Mouse (Mus musculus) liver, embryonic 16.5 days (tissue): ENCODE measurements around the gene Pknox2. TPM values are rescaled to one million over a fixed set of nuclear protein-coding genes. Genes with fewer than 3 reads are reported as not detected.
A peak's percentile ranks its signal among the peaks of the same experiment; 100 is the strongest.

Experiments used
- ATAC-seq: fragments of 200-750 bp; cut with Nextera tagmentation; 2 replicates; pipeline ENCODE4 v1.8.0; 2017; ENCODE audit warnings: low read depth, mild to moderate bottlenecking, moderate number of reproducible peaks, moderate library complexity
- H3K27ac ChIP-seq: fragments of 300-500 bp; sonication (generic); 2 replicates; pipeline ENCODE4 v1.5.1; 2014; ENCODE audit warnings: mild to moderate bottlenecking, low read length
- H3K27me3 ChIP-seq: fragments of 300-500 bp; sonication (generic); 2 replicates; pipeline ENCODE4 v1.6.1; 2014; ENCODE audit warnings: low read depth, low read length, mixed read lengths; ENCODE audit not compliant: control insufficient read depth, insufficient read depth
- H3K36me3 ChIP-seq: fragments of 300-500 bp; sonication (generic); 2 replicates; pipeline ENCODE4 v1.6.1; 2014; ENCODE audit warnings: mild to moderate bottlenecking; ENCODE audit not compliant: control insufficient read depth, insufficient read depth
- H3K4me1 ChIP-seq: fragments of 300-500 bp; sonication (generic); 2 replicates; pipeline ENCODE4 v1.6.1; 2014; ENCODE audit warnings: low read depth, low read length, mixed read lengths; ENCODE audit not compliant: control insufficient read depth
- H3K4me2 ChIP-seq: fragments of 300-500 bp; sonication (generic); 2 replicates; pipeline ENCODE4 v1.6.1; 2014; ENCODE audit warnings: low read depth, low read length, mixed read lengths
- H3K4me3 ChIP-seq: fragments of 300-500 bp; sonication (generic); 2 replicates; pipeline ENCODE4 v1.5.1; 2014; ENCODE audit warnings: low read depth, mild to moderate bottlenecking, low read length
- H3K9ac ChIP-seq: fragments of 300-500 bp; sonication (generic); 2 replicates; pipeline ENCODE4 v1.6.1; 2014; ENCODE audit warnings: low read depth, low read length
- H3K9me3 ChIP-seq: fragments of 300-500 bp; sonication (generic); replicated peaks from 2 replicates; pipeline ENCODE4 v1.6.1; 2016; ENCODE audit warnings: low read length; ENCODE audit not compliant: control insufficient read depth
- WGBS: fragments of 180-500 bp; shearing (Covaris S2); extraction: QIAGEN DNeasy Blood & Tissue Kit; methylation state at CpG from one replicate; pipeline ENCODE4 v1.1.7; 2014; ENCODE audit not compliant: insufficient replicate concordance; 5-methylcytosine and 5-hydroxymethylcytosine counted together
- polyA plus RNA-seq: library from polyadenylated mRNA; unstranded; fragments of >200 nt; fragmentation: Nextera tagmentation; extraction: Ambion mirVana; gene quantifications from 2 replicates; pipeline ENCODE4 v1.2.1, GENCODE M21; 2015

Pknox2 gene
- polyA plus RNA-seq, 1 experiment from 2014 or later: 0.50 TPM

DNA sequence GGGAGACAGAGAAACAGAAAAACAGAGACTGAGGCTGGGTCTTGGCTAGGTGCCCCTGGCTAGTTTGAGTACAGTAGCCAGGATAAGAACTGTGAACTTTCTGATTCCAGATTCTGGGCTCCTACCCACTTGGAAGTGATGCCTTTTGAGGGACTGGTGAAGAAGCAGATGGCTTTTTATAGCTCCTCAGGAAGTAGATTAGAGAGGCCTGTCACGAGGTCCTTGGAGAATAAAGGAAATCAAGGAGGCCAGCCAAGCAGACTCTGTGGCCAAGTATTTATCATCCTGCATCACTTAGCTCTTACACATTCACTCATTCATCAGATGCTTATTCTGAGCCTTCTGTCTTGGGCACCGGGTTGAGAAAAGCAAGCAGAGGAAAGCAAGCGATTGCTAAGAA, 28.8 kb upstream of the Pknox2 start:
- no peak for ATAC-seq
- Histone ChIP-seq H3K9ac (no peak overlapping the region), H3K36me3 (no peaks in the 10 kb centered on the region), H3K4me2 (no peak overlapping the region), H3K27me3 (no peaks in the 10 kb centered on the region), H3K4me3 (no peak overlapping the region), H3K9me3 (no peaks in the 10 kb centered on the region), H3K4me1 (no peaks in the 10 kb centered on the region), H3K27ac (no peak overlapping the region)
- 39% methylated on average over 3 of the region's 3 CpGs for WGBS

DNA sequence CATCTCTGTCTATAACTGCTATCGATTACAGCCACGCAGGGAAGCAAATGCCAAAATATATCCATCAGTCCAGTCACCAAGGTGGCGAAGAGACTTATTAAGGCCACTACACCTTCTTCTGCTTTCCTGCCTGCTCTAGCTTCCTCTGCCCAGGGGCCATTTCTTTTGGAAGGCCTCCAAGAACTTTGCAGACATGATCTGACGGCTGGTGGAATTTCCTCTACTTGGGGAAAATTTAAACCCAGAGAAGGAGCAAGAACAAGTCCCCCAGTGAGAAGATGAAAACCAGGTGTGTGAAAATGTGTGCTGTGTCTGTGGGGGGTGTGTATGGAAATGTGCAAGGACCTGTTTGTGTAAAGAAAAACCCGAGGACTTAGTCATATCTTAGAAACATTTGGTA, 26.2 kb upstream of the Pknox2 start:
- Histone ChIP-seq H3K4me1 (no peaks in the 10 kb centered on the region), H3K4me2 (no peak overlapping the region), H3K9me3 (no peaks in the 10 kb centered on the region), H3K4me3 (no peak overlapping the region), H3K27ac (no peak overlapping the region), H3K36me3 (no peaks in the 10 kb centered on the region), H3K9ac (no peak overlapping the region), H3K27me3 (no peaks in the 10 kb centered on the region)
- no peak for ATAC-seq
- WGBS: 53% methylated on average over 5 of the region's 5 CpGs

GRCm38 (mm10) chr9:37166899-37167298, 19.7 kb upstream of the Pknox2 start:
- WGBS: 44% methylated on average over 2 of the region's 2 CpGs
- ATAC-seq: no peak

DNA sequence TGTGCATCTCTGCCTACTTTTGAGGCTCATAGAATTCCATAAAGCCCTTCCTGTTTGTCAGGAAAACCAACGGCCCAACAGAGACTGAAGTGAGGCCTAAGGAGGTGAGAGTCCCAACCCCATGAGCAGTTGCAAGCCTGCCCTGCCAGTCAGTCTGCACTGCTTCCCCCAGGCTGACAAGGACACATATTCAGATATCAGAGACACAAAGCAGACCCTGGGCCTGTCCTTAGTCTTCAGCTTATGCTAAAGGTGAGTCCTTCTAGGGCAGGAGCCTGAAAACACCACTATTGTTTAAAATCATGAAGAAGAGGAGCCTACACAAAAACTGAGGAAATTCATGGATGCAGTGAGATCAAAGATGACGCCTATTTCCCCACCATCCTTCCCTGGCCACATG, 13.5 kb upstream of the Pknox2 start:
- WGBS: 41% methylated on average over 2 of the region's 2 CpGs
- H3K4me2 ChIP-seq: no peak overlapping the region
- H3K27ac ChIP-seq: no peak overlapping the region
- no peaks in the 10 kb centered on the region for H3K27me3 ChIP-seq
- H3K9me3 ChIP-seq: no peaks in the 10 kb centered on the region
- no peaks in the 10 kb centered on the region for H3K4me1 ChIP-seq
- no peaks in the 10 kb centered on the region for H3K36me3 ChIP-seq
- no peak overlapping the region for H3K9ac ChIP-seq
- ATAC-seq: no peak
- H3K4me3 ChIP-seq: no peak overlapping the region

More at GRCm38 (mm10) chr9:37166899-37167298, 19.7 kb upstream of the Pknox2 start:
- H3K36me3 ChIP-seq: no peaks in the 10 kb centered on the region
- no peak overlapping the region for H3K4me2 ChIP-seq
- no peak overlapping the region for H3K9ac ChIP-seq
- H3K9me3 ChIP-seq: no peaks in the 10 kb centered on the region
- no peak overlapping the region for H3K27ac ChIP-seq
- no peaks in the 10 kb centered on the region for H3K27me3 ChIP-seq
- no peak overlapping the region for H3K4me3 ChIP-seq
- H3K4me1 ChIP-seq: no peaks in the 10 kb centered on the region

- no peak for ATAC-seq
- no peaks in the 10 kb centered on the region for H3K9me3 ChIP-seq
Observed at GRCm38 (mm10) chr9:37147886-37148285, 679 bp upstream of the Pknox2 start.

GRCm38 (mm10) chr9:37146603-37147358, 426 bp downstream of the Pknox2 start:
- Histone ChIP-seq H3K4me1 (no peaks in the 10 kb centered on the region), H3K9me3 (no peaks in the 10 kb centered on the region), H3K9ac (peak overlapping the region; percentile 28; the same call in 1 of the 2 replicates), H3K4me3 (peak overlapping the region; percentile 57), H3K4me2 (peak overlapping the region; percentile 73), H3K36me3 (no peaks in the 10 kb centered on the region), H3K27me3 (peaks cover 60% of the 10 kb centered on the region), H3K27ac (no peak overlapping the region)
- under 1% methylated on average over 70 of the region's 75 CpGs for WGBS
- peak; percentile 66 for ATAC-seq

More at GRCm38 (mm10) chr9:37147886-37148285, 679 bp upstream of the Pknox2 start:
- Histone ChIP-seq H3K27ac (no peak overlapping the region), H3K4me3 (no peak overlapping the region), H3K4me2 (no peak overlapping the region), H3K36me3 (no peaks in the 10 kb centered on the region), H3K9ac (no peak overlapping the region), H3K4me1 (no peaks in the 10 kb centered on the region), H3K27me3 (peaks cover 60% of the 10 kb centered on the region)
- 41% methylated on average over 4 of the region's 4 CpGs for WGBS

DNA sequence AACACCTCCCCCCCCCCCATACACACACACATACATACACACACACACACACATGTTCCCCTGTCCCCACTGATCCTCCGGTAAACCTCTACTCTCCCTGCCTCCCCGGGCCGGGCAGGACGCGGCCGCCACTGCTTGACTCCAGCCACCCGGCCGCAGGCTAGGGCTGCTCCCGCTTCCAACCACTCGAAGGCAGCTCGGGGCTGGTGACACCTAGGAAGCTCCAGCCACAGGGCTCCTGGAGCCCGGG, 929 bp downstream of the Pknox2 start:
- ATAC-seq: peak; percentile 45
- no peaks in the 10 kb centered on the region for H3K9me3 ChIP-seq
- H3K4me1 ChIP-seq: no peaks in the 10 kb centered on the region
- peak overlapping the region; percentile 28; the same call in 1 of the 2 replicates for H3K9ac ChIP-seq
- H3K36me3 ChIP-seq: no peaks in the 10 kb centered on the region
- peaks cover 60% of the 10 kb centered on the region for H3K27me3 ChIP-seq
- under 1% methylated on average over 12 of the region's 12 CpGs for WGBS
- peak overlapping the region; percentile 73 for H3K4me2 ChIP-seq
- H3K27ac ChIP-seq: no peak overlapping the region
- H3K4me3 ChIP-seq: peak overlapping the region; percentile 57

DNA sequence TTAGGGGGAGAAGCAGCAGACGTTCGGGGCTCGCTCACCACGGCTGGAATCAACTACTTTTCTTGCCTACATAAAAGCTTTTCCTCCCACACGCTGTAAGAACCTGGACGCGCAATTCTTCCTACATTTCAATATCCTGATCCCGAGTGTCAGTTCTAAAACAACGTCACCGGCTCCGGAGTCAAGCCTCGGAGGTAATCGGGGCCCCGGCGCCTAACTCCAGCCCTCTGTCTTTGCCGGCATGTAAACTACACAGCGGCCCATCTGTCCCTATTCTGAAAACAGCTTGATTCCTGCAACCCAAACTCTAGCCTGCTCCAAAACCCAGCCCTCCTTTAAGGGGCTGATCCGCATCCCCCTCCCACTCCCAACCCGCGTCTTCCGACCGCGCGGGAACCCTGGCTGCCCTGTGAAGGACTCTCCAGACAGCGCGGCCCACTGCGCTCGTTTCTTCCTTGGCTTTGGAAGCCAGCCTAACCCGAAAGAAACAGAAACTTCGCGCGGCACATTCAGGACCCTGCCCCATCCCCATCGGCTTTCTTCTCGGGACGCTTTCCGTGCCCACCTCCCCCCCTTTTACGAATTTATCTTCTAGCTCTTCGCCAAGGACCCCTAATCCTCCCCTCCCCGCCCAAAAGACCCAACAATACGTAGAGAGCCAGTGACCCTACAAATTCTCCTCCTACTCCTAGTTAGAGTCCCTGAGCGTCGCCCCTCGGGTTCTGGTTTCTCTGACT, 1.4 kb downstream of the Pknox2 start:
- Histone ChIP-seq H3K4me2 (peak overlapping the region; percentile 73), H3K27ac (no peak overlapping the region), H3K9ac (peak overlapping the region; percentile 28; the same call in 1 of the 2 replicates), H3K9me3 (no peaks in the 10 kb centered on the region), H3K36me3 (no peaks in the 10 kb centered on the region), H3K4me1 (no peaks in the 10 kb centered on the region), H3K4me3 (peak overlapping the region; percentile 57), H3K27me3 (peaks cover 60% of the 10 kb centered on the region)
- ATAC-seq: no peak
- 1% methylated on average over 43 of the region's 43 CpGs for WGBS

- no peak for ATAC-seq
- H3K27ac ChIP-seq: no peak overlapping the region
- 2% methylated on average over 26 of the region's 26 CpGs for WGBS
- H3K4me1 ChIP-seq: no peaks in the 10 kb centered on the region
- no peak overlapping the region for H3K9ac ChIP-seq
- H3K36me3 ChIP-seq: no peaks in the 10 kb centered on the region
- peak overlapping the region; percentile 57 for H3K4me3 ChIP-seq
- no peaks in the 10 kb centered on the region for H3K9me3 ChIP-seq
- peaks cover 60% of the 10 kb centered on the region for H3K27me3 ChIP-seq
- H3K4me2 ChIP-seq: peak overlapping the region; percentile 73
Observed at GRCm38 (mm10) chr9:37145151-37145615, 2.0 kb downstream of the Pknox2 start.
